Mouse (Mus musculus) heart, adult 2 months (tissue): ENCODE results near the gene Zfp91. TPM values are rescaled to one million over a fixed set of nuclear protein-coding genes. Genes with fewer than 3 reads are reported as not detected.
"Not testable (repeated sequence)": the region's sequence is repeated elsewhere in the genome, so short reads cannot be mapped to it uniquely, and the experiment has no call there.

Experiments
- DNase-seq, 2 experiments: peaks; one replicate each; pipeline ENCODE4 v3.0.0; 2021
- H3K27ac ChIP-seq: fragments of 200-600 bp; 2 replicates; pipeline ENCODE4 v1.8.1; 2022
- H3K27me3 ChIP-seq: fragments of 200-500 bp; 2 replicates; pipeline ENCODE4 v1.6.1; 2012; ENCODE audit warnings: mild to moderate bottlenecking, low read length, inconsistent platforms, mixed read lengths; ENCODE audit not compliant: control insufficient read depth, insufficient read depth
- H3K36me3 ChIP-seq: fragments of 200-500 bp; 2 replicates; pipeline ENCODE4 v1.6.1; 2012; ENCODE audit warnings: low read length, inconsistent platforms; ENCODE audit not compliant: control insufficient read depth, insufficient read depth
- H3K4me1 ChIP-seq: fragments of 200-500 bp; 2 replicates; pipeline ENCODE4 v1.6.1; 2011; ENCODE audit warnings: low read length; ENCODE audit not compliant: control insufficient read depth, insufficient read depth
- H3K4me3 ChIP-seq: fragments of 200-600 bp; 2 replicates; pipeline ENCODE4 v1.8.1; 2022
- H3K79me2 ChIP-seq: fragments of 200-500 bp; replicated peaks from 2 replicates; pipeline ENCODE4 v1.6.1; 2012; ENCODE audit warnings: mild to moderate bottlenecking, inconsistent platforms, low read length, moderate library complexity, mixed read lengths; ENCODE audit not compliant: control insufficient read depth, insufficient read depth
- H3K9ac ChIP-seq: fragments of 200-500 bp; 2 replicates; pipeline ENCODE4 v1.6.1; 2012; ENCODE audit warnings: low read depth, mild to moderate bottlenecking, control low read depth, inconsistent platforms, low read length, mixed read lengths
- CTCF ChIP-seq: fragments of 200-600 bp; IDR thresholded peaks from 2 replicates; pipeline ENCODE4 v1.8.1; 2022; ENCODE audit warnings: antibody characterized with exemption, mild to moderate bottlenecking, moderate library complexity
- EP300 ChIP-seq: fragments of 200-500 bp; IDR thresholded peaks from 2 replicates; pipeline ENCODE4 v1.6.1; 2011; ENCODE audit warnings: low read depth, low read length, control low read depth; ENCODE audit not compliant: insufficient read depth
- POLR2A ChIP-seq: fragments of 200-500 bp; IDR thresholded peaks from 2 replicates; pipeline ENCODE4 v1.6.1; 2011; ENCODE audit warnings: mild to moderate bottlenecking, low read depth, low read length, control low read depth; ENCODE audit not compliant: insufficient read depth
- WGBS: fragments of 180-500 bp; shearing (Covaris S2); methylation state at CpG from one replicate; pipeline ENCODE4 v1.1.7; 2018; 5-methylcytosine and 5-hydroxymethylcytosine counted together
- intact Hi-C: fragments of 180-260 bp; cut with DNase I; formaldehyde crosslinking; loops from one replicate; pipeline ENCODE4 v1.15.1; 2025
- polyA plus RNA-seq: library from polyadenylated mRNA; depleted of rRNA; stranded (reverse); fragments of >200 nt; gene quantifications from 2 replicates; pipeline ENCODE4 v1.2.3, GENCODE M21; 2012; rRNA removed
- total RNA-seq, 2 experiments: library from RNA; stranded (reverse); gene quantifications; 2 replicates each; pipeline ENCODE4 v1.2.3; 2021

Zfp91 gene
- total and polyA plus RNA-seq, 3 experiments = 17.4 to 84.5 (median 71.9) TPM

GRCm38 (mm10) chr19:12722308-12722707 is 73.6 kb downstream of the Zfp91 start:
- Histone ChIP-seq H3K36me3 (no peaks in the 10 kb centered on the region), H3K9ac (no peak overlapping the region), H3K27me3 (no peaks in the 10 kb centered on the region), H3K4me3 (no peak overlapping the region), H3K27ac (no peak overlapping the region), H3K79me2 (no peaks in the 10 kb centered on the region), H3K4me1 (no peaks in the 10 kb centered on the region)
- no peak for TF ChIP-seq EP300
- peak; percentile 70 for TF ChIP-seq CTCF
- no peak for TF ChIP-seq POLR2A
- 53% methylated on average over 2 of the region's 3 CpGs for WGBS
- intact Hi-C loops = loop anchor here (2.0 kb wide), 1 partner anchor 74 kb away; the partner anchor contains the start of genes Lpxn and Zfp91
- DNase-seq = peak; percentile 33 to 63

- H3K79me2 ChIP-seq, H3K9ac ChIP-seq, H3K36me3 ChIP-seq, H3K27me3 ChIP-seq, H3K27ac ChIP-seq, H3K4me3 ChIP-seq, DNase-seq, intact Hi-C loops, H3K4me1 ChIP-seq: not testable (repeated sequence)
- 89% methylated on average over 7 of the region's 7 CpGs for WGBS
Observed at GRCm38 (mm10) chr19:12721596-12721995, 74.3 kb downstream of the Zfp91 start.

GRCm38 (mm10) chr19:12720919-12721318 is 75.0 kb downstream of the Zfp91 start:
- H3K9ac ChIP-seq, H3K36me3 ChIP-seq, H3K4me3 ChIP-seq, H3K4me1 ChIP-seq, H3K79me2 ChIP-seq, H3K27me3 ChIP-seq, intact Hi-C loops, DNase-seq, H3K27ac ChIP-seq: not testable (repeated sequence)
- WGBS = 85% methylated on average over 5 of the region's 5 CpGs

GRCm38 (mm10) chr19:12720463-12720862 is 75.5 kb downstream of the Zfp91 start:
- Histone ChIP-seq H3K27me3 (no peaks in the 10 kb centered on the region), H3K27ac (no peak overlapping the region), H3K9ac (no peak overlapping the region), H3K79me2 (no peaks in the 10 kb centered on the region), H3K36me3 (no peaks in the 10 kb centered on the region), H3K4me3 (no peak overlapping the region), H3K4me1 (no peaks in the 10 kb centered on the region)
- intact Hi-C loops = no loop called here
- WGBS = 30% methylated on average over 2 of the region's 2 CpGs
- TF ChIP-seq CTCF (no peak), POLR2A (no peak)
- no peak for DNase-seq

GRCm38 (mm10) chr19:12719189-12719588 is 76.7 kb downstream of the Zfp91 start:
- intact Hi-C loops = no loop called here
- no peak overlapping the region for H3K9ac ChIP-seq
- H3K4me1 ChIP-seq = no peaks in the 10 kb centered on the region
- 79% methylated on average over 6 of the region's 6 CpGs for WGBS
- no peak overlapping the region for H3K4me3 ChIP-seq
- H3K36me3 ChIP-seq = no peaks in the 10 kb centered on the region
- H3K27ac ChIP-seq = no peak overlapping the region
- TF ChIP-seq POLR2A (no peak), EP300 (no peak), CTCF (no peak)
- DNase-seq = no peak
- no peaks in the 10 kb centered on the region for H3K27me3 ChIP-seq
- no peaks in the 10 kb centered on the region for H3K79me2 ChIP-seq

Other genes starting within 250 kb of the Zfp91 start
- not detected for gene Gm4952, start 196.2 kb downstream of the Zfp91 start, total RNA-seq
- not detected in 2 replicates for gene Gm4952, start 196.2 kb downstream of the Zfp91 start, polyA plus RNA-seq
- gene Glyat, start 162.8 kb downstream of the Zfp91 start, total RNA-seq = not detected
- 0.20 TPM in 1 of 2 replicates, not detected in the other for gene Glyat, start 162.8 kb downstream of the Zfp91 start, polyA plus RNA-seq
- not detected for gene Olfr1442, start 125.7 kb downstream of the Zfp91 start, total RNA-seq
- not detected in 2 replicates for gene Olfr1442, start 125.7 kb downstream of the Zfp91 start, polyA plus RNA-seq
- gene Olfr1443, start 118.0 kb downstream of the Zfp91 start, total RNA-seq = not detected
- gene Olfr1443, start 118.0 kb downstream of the Zfp91 start, polyA plus RNA-seq = not detected in 2 replicates
- gene Keg1, start 100.3 kb downstream of the Zfp91 start, total RNA-seq = not detected
- gene Keg1, start 100.3 kb downstream of the Zfp91 start, polyA plus RNA-seq = 0.10 TPM in 1 of 2 replicates, not detected in the other
- gene Cntf, start 30.5 kb downstream of the Zfp91 start, total RNA-seq = 1 to 10 TPM in 1 of 2 experiments, under 1 TPM in 1; 0.84 to 1.5 TPM
- gene Cntf, start 30.5 kb downstream of the Zfp91 start, polyA plus RNA-seq = 3.1 and 5.8 TPM in 2 replicates
- under 1 TPM; 0.91 to 0.97 TPM for gene Lpxn, start 67 bp upstream of the Zfp91 start, total RNA-seq
- 1.1 and 1.3 TPM in 2 replicates for gene Lpxn, start 67 bp upstream of the Zfp91 start, polyA plus RNA-seq
- not detected for gene Gm5244, start 50.6 kb upstream of the Zfp91 start, total RNA-seq
- gene Gm5244, start 50.6 kb upstream of the Zfp91 start, polyA plus RNA-seq = 0.35 TPM in 1 of 2 replicates, not detected in the other
- not detected for gene Olfr1444, start 61.2 kb upstream of the Zfp91 start, total RNA-seq
- gene Olfr1444, start 61.2 kb upstream of the Zfp91 start, polyA plus RNA-seq = not detected in 2 replicates
- not detected for gene Olfr1445, start 87.7 kb upstream of the Zfp91 start, total RNA-seq
- gene Olfr1445, start 87.7 kb upstream of the Zfp91 start, polyA plus RNA-seq = not detected in 2 replicates
- not detected for gene Olfr1446, start 97.4 kb upstream of the Zfp91 start, total RNA-seq
- not detected in 2 replicates for gene Olfr1446, start 97.4 kb upstream of the Zfp91 start, polyA plus RNA-seq
- gene Olfr1447, start 107.6 kb upstream of the Zfp91 start, total RNA-seq = not detected
- not detected in 2 replicates for gene Olfr1447, start 107.6 kb upstream of the Zfp91 start, polyA plus RNA-seq
- not detected for gene Olfr1448, start 128.3 kb upstream of the Zfp91 start, total RNA-seq
- gene Olfr1448, start 128.3 kb upstream of the Zfp91 start, polyA plus RNA-seq = not detected in 2 replicates
- gene Olfr1449, start 134.7 kb upstream of the Zfp91 start, total RNA-seq = not detected
- gene Olfr1449, start 134.7 kb upstream of the Zfp91 start, polyA plus RNA-seq = not detected in 2 replicates
- gene Olfr1450, start 154.1 kb upstream of the Zfp91 start, total RNA-seq = not detected
- gene Olfr1450, start 154.1 kb upstream of the Zfp91 start, polyA plus RNA-seq = not detected in 2 replicates
- not detected for gene Olfr1451, start 198.9 kb upstream of the Zfp91 start, total RNA-seq
- gene Olfr1451, start 198.9 kb upstream of the Zfp91 start, polyA plus RNA-seq = not detected in 2 replicates
- gene Olfr1453, start 232.2 kb upstream of the Zfp91 start, total RNA-seq = not detected
- not detected in 2 replicates for gene Olfr1453, start 232.2 kb upstream of the Zfp91 start, polyA plus RNA-seq